In genomic region chr5:150118124-150118454, GRCm38 (mm10) we compare ENCODE assay signal across 7 mouse cellular contexts. TPM values are rescaled to one million over a fixed set of nuclear protein-coding genes. Genes with fewer than 3 reads are reported as not detected.
A peak's percentile ranks its signal among the peaks of the same experiment; 100 is the strongest.
DNase-seq lines count a peak whose midpoint lies in the region; ATAC-seq lines count a peak whose summit lies in the region.

No protein-coding gene starts in this region.

- WGBS in forebrain, embryonic 13.5 days, result 22% methylated on average over 8 of the region's 8 CpGs
- WGBS in limb, embryonic 12.5 days, result 18% methylated on average over 8 of the region's 8 CpGs
- WGBS in stomach, embryonic 14.5 days, result 15% methylated on average over 8 of the region's 8 CpGs

- no peak for ATAC-seq in megakaryocyte, adult 5-6 weeks (ENCODE audit: poor library complexity, severe bottlenecking)
- no peak for ATAC-seq in forebrain, embryonic 13.5 days
- no peak for ATAC-seq in limb, embryonic 12.5 days (ENCODE audit: insufficient number of reproducible peaks, insufficient read depth, low FRiP score, low TSS enrichment, low read depth)
- ATAC-seq in stomach, embryonic 14.5 days (ENCODE audit: insufficient number of reproducible peaks, insufficient read depth, low FRiP score, low read depth), result no peak

- no peaks in the 10 kb centered on the region for H3K27me3 ChIP-seq in megakaryocyte, embryonic 14.5 days (replicated peaks)
- peaks cover 3% of the 10 kb centered on the region; the same call in 1 of the 2 replicates for H3K27me3 ChIP-seq in forebrain, embryonic 13.5 days
- peaks cover 8% of the 10 kb centered on the region for H3K27me3 ChIP-seq in limb, embryonic 12.5 days
- H3K27me3 ChIP-seq in stomach, embryonic 14.5 days (ENCODE audit: control insufficient read depth, insufficient read depth, low read length), result no peaks in the 10 kb centered on the region

- no peak overlapping the region for H3K27ac ChIP-seq in forebrain, embryonic 13.5 days
- H3K27ac ChIP-seq in limb, embryonic 12.5 days, result no peak overlapping the region
- H3K27ac ChIP-seq in stomach, embryonic 14.5 days (ENCODE audit: low read length), result no peak overlapping the region

- H3K4me3 ChIP-seq in megakaryocyte, embryonic 14.5 days (replicated peaks), result peak overlapping the region; percentile 96
- H3K4me3 ChIP-seq in forebrain, embryonic 13.5 days, result peak overlapping the region; percentile 60
- H3K4me3 ChIP-seq in limb, embryonic 12.5 days (replicated peaks), result peak overlapping the region; percentile 71
- peak overlapping the region; percentile 54 for H3K4me3 ChIP-seq in stomach, embryonic 14.5 days (ENCODE audit: low read depth, low read length)

- H3K9me3 ChIP-seq in megakaryocyte, embryonic 14.5 days, result peaks cover 8% of the 10 kb centered on the region
- no peaks in the 10 kb centered on the region for H3K9me3 ChIP-seq in forebrain, embryonic 13.5 days (replicated peaks)
- H3K9me3 ChIP-seq in limb, embryonic 12.5 days, result peaks cover 6% of the 10 kb centered on the region; the same call in 1 of the 2 replicates
- H3K9me3 ChIP-seq in stomach, embryonic 14.5 days (ENCODE audit: control insufficient read depth, low read depth, low read length), result no peaks in the 10 kb centered on the region

- peak overlapping the region; percentile 58; the same call in 1 of the 2 replicates for H3K9ac ChIP-seq in forebrain, embryonic 13.5 days
- no peak overlapping the region for H3K9ac ChIP-seq in limb, embryonic 12.5 days (replicated peaks)
- H3K9ac ChIP-seq in stomach, embryonic 14.5 days (replicated peaks; ENCODE audit: low read depth, low read length), result no peak overlapping the region

- no peak for DNase-seq in c-Kit-positive CD71-positive TER-119-positive erythroid progenitor cells, embryonic 14.5 days (ENCODE audit: low spot score)
- no peak for DNase-seq in adrenal gland, postnatal 4 days (ENCODE audit: low spot score in 2 of 2)

- H3K4me1 ChIP-seq in megakaryocyte, embryonic 14.5 days, result peaks cover 62% of the 10 kb centered on the region
- H3K4me1 ChIP-seq in forebrain, embryonic 13.5 days, result peaks cover 16% of the 10 kb centered on the region
- peaks cover 15% of the 10 kb centered on the region for H3K4me1 ChIP-seq in limb, embryonic 12.5 days (replicated peaks)
- 0 out of 2 replicates have a peak, but pooled peaks cover 5% of the 10 kb centered on the region for H3K4me1 ChIP-seq in stomach, embryonic 14.5 days (ENCODE audit: control insufficient read depth, insufficient read depth, low read length)

- peaks cover 17% of the 10 kb centered on the region for H3K36me3 ChIP-seq in megakaryocyte, embryonic 14.5 days (replicated peaks; ENCODE audit: low read length)
- no peaks in the 10 kb centered on the region for H3K36me3 ChIP-seq in forebrain, embryonic 13.5 days (ENCODE audit: poor library complexity, severe bottlenecking)
- H3K36me3 ChIP-seq in limb, embryonic 12.5 days, result no peaks in the 10 kb centered on the region
- no peaks in the 10 kb centered on the region for H3K36me3 ChIP-seq in stomach, embryonic 14.5 days (ENCODE audit: control insufficient read depth, insufficient read depth, low read length)

- H3K4me2 ChIP-seq in forebrain, embryonic 13.5 days, result peak overlapping the region; percentile 78
- H3K4me2 ChIP-seq in limb, embryonic 12.5 days, result peak overlapping the region; percentile 87
- H3K4me2 ChIP-seq in stomach, embryonic 14.5 days (replicated peaks; ENCODE audit: low read depth, low read length), result peak overlapping the region; percentile 65

RNA-seq across cellular contexts. Expression of gene Fry, which starts 0.4 kb away (rescaled TPM):
- polyA plus RNA-seq in megakaryocyte, embryonic 14.5 days (2012; ENCODE audit: insufficient read depth, low replicate concordance), result 1.5 and 3.2 TPM in 2 replicates
- 74.5 and 74.8 TPM in 2 replicates for total RNA-seq in megakaryocyte, adult 5-6 weeks (2015)
- 52.2 and 66.5 TPM in 2 replicates for total RNA-seq in megakaryocyte, adult 5-6 weeks (2017)
- polyA plus RNA-seq in forebrain, embryonic 13.5 days (2015; fragmentation: Nextera tagmentation; extraction: Ambion mirVana), result 20.8 and 22.8 TPM in 2 replicates
- polyA plus RNA-seq in limb, embryonic 12.5 days (2016; fragmentation: Nextera tagmentation; extraction: Ambion mirVana), result 6.9 and 7.3 TPM in 2 replicates
- polyA plus RNA-seq in stomach, embryonic 14.5 days (2014; fragmentation: Nextera tagmentation; extraction: Ambion mirVana), result 14.1 and 15.2 TPM in 2 replicates
- 10 to 100 TPM; 41.0 to 43.4 TPM for total RNA-seq in adrenal gland, postnatal 4 days (2021)
